In the genomic region with DNA sequence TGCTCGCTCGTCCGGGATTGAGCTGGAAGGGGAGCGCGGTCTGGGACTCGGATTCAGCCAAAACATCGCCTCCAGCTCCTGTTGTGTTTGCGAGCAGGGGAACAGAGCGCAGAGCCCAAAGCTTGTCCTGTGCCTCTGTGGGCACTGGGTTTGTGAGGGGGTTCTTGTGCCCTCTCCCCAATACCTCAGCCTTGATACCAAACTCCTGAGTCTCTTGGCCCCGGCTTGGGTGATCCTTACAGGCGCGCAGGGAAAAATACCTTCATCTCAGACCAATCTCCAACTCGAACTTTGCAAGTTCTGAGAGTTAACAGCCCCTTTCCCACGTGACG, we compare ENCODE assay signal across 9 mouse cellular contexts. TPM values are rescaled to one million over a fixed set of nuclear protein-coding genes. Genes with fewer than 3 reads are reported as not detected.
DNase-seq lines count a peak whose midpoint lies in the region; ATAC-seq lines count a peak whose summit lies in the region.
"Had no signal": no experiment of that assay in that cellular context is flagged by ENCODE, and none has a peak within 500 bp of the region (broad histone marks: within the 10 kb centered on the region; RNA-seq: fewer than 3 reads in every experiment).

No protein-coding gene starts in this region.

- no peaks in the 10 kb centered on the region for H3K9me3 ChIP-seq in heart, embryonic 11.5 days (replicated peaks; ENCODE audit: control insufficient read depth, low read length)
- no peaks in the 10 kb centered on the region for H3K9me3 ChIP-seq in forebrain, embryonic 12.5 days
- H3K9me3 ChIP-seq in liver, embryonic 13.5 days (replicated peaks): no peaks in the 10 kb centered on the region

- WGBS in heart, embryonic 11.5 days (ENCODE audit: insufficient replicate concordance): 0% methylated on average over 15 of the region's 15 CpGs
- under 1% methylated on average over 15 of the region's 15 CpGs for WGBS in forebrain, embryonic 12.5 days
- 2% methylated on average over 15 of the region's 15 CpGs for WGBS in liver, embryonic 13.5 days (ENCODE audit: insufficient replicate concordance)

- peak overlapping the region; percentile 88 for H3K9ac ChIP-seq in heart, embryonic 11.5 days (ENCODE audit: low read depth, low read length)
- peak overlapping the region; percentile 71 for H3K9ac ChIP-seq in forebrain, embryonic 12.5 days
- H3K9ac ChIP-seq in liver, embryonic 13.5 days: peak overlapping the region; percentile 51

- H3K4me3 ChIP-seq in heart, embryonic 11.5 days (ENCODE audit: low read depth, low read length): peak overlapping the region; percentile 77
- peak overlapping the region; percentile 57 for H3K4me3 ChIP-seq in forebrain, embryonic 12.5 days (replicated peaks)
- H3K4me3 ChIP-seq in liver, embryonic 13.5 days (replicated peaks): peak overlapping the region; percentile 54

- DNase-seq in heart, adult 11 months: no peak
- DNase-seq in 3T3-L1 (ENCODE audit: low read depth, low spot score): peak; percentile 42
- no peak for DNase-seq in liver, embryonic 13.5 days
- no peak for DNase-seq in adrenal gland, postnatal 36 days
- no peak for DNase-seq in spleen, adult 18-20 months

- H3K4me2 ChIP-seq in heart, embryonic 11.5 days: peak overlapping the region; percentile 91
- H3K4me2 ChIP-seq in forebrain, embryonic 12.5 days: peak overlapping the region; percentile 97
- peak overlapping the region; percentile 65 for H3K4me2 ChIP-seq in liver, embryonic 13.5 days

- H3K4me1 ChIP-seq in heart, embryonic 11.5 days (ENCODE audit: control insufficient read depth, insufficient read depth, low read length): peaks cover 20% of the 10 kb centered on the region
- H3K4me1 ChIP-seq in forebrain, embryonic 12.5 days: peaks cover 28% of the 10 kb centered on the region
- 0 out of 2 replicates have a peak, but pooled peaks cover 4% of the 10 kb centered on the region for H3K4me1 ChIP-seq in liver, embryonic 13.5 days (replicated peaks)

- H3K27ac ChIP-seq in heart, embryonic 11.5 days (ENCODE audit: low read depth, low read length): peak overlapping the region; percentile 92
- H3K27ac ChIP-seq in forebrain, embryonic 12.5 days: no peak overlapping the region
- H3K27ac ChIP-seq in liver, embryonic 13.5 days: no peak overlapping the region
- H3K27ac ChIP-seq: macrophage had no signal

- H3K27me3 ChIP-seq in heart, embryonic 11.5 days (ENCODE audit: control insufficient read depth, insufficient read depth, low read length): no peaks in the 10 kb centered on the region
- H3K27me3 ChIP-seq in forebrain, embryonic 12.5 days: peaks cover 69% of the 10 kb centered on the region
- H3K27me3 ChIP-seq in liver, embryonic 13.5 days: peaks cover 73% of the 10 kb centered on the region

- ATAC-seq in heart, embryonic 11.5 days (replicated peaks; ENCODE audit: insufficient number of reproducible peaks, low FRiP score, low TSS enrichment): no peak
- no peak for ATAC-seq in forebrain, embryonic 12.5 days (ENCODE audit: low FRiP score)
- no peak for ATAC-seq in liver, embryonic 13.5 days (ENCODE audit: low read depth)
- ATAC-seq in megakaryocyte-erythroid progenitor cell, adult 5-6 weeks (replicated peaks; ENCODE audit: low FRiP score, low TSS enrichment, poor library complexity, severe bottlenecking): no peak

- 0 out of 2 replicates have a peak, but pooled peaks cover 4% of the 10 kb centered on the region for H3K36me3 ChIP-seq in heart, embryonic 11.5 days (ENCODE audit: control insufficient read depth, insufficient read depth, low read length)
- H3K36me3 ChIP-seq in forebrain, embryonic 12.5 days (replicated peaks): no peaks in the 10 kb centered on the region
- no peaks in the 10 kb centered on the region for H3K36me3 ChIP-seq in liver, embryonic 13.5 days

RNA-seq across cellular contexts. Expression of gene Ptpn14, which starts 0.7 kb away (rescaled TPM):
- 10.1 and 11.7 TPM in 2 replicates for polyA plus RNA-seq in heart, embryonic 11.5 days (2014; fragmentation: Nextera tagmentation; extraction: Ambion mirVana)
- polyA plus RNA-seq in forebrain, embryonic 12.5 days (2016; fragmentation: Nextera tagmentation; extraction: Ambion mirVana): 2.8 and 3.3 TPM in 2 replicates
- polyA plus RNA-seq in liver, embryonic 13.5 days (2015; fragmentation: Nextera tagmentation; extraction: Ambion mirVana): 0.41 and 0.44 TPM in 2 replicates
- total RNA-seq in adrenal gland, postnatal 36 days (2021): 10 to 100 TPM; 18.5 to 22.7 TPM
- 9.0 and 16.3 TPM in 2 replicates for total RNA-seq in megakaryocyte-erythroid progenitor cell, adult 5-6 weeks (2014; fragmentation: Nextera tagmentation)
- total RNA-seq in megakaryocyte-erythroid progenitor cell, adult 5-6 weeks (2017): 5.3 and 7.2 TPM in 2 replicates

RNA-seq across cellular contexts. Expression of gene Cenpf, which starts 40.9 kb away (rescaled TPM):
- 57.2 and 72.6 TPM in 2 replicates for polyA plus RNA-seq in heart, embryonic 11.5 days (2014; fragmentation: Nextera tagmentation; extraction: Ambion mirVana)
- 153 and 164 TPM in 2 replicates for polyA plus RNA-seq in forebrain, embryonic 12.5 days (2016; fragmentation: Nextera tagmentation; extraction: Ambion mirVana)
- 58.6 and 63.4 TPM in 2 replicates for polyA plus RNA-seq in liver, embryonic 13.5 days (2015; fragmentation: Nextera tagmentation; extraction: Ambion mirVana)
- total RNA-seq in adrenal gland, postnatal 36 days (2021): 1 to 10 TPM; 4.0 to 4.7 TPM
- 29.4 and 51.5 TPM in 2 replicates for total RNA-seq in megakaryocyte-erythroid progenitor cell, adult 5-6 weeks (2014; fragmentation: Nextera tagmentation)
- total RNA-seq in megakaryocyte-erythroid progenitor cell, adult 5-6 weeks (2017): 31.2 and 36.0 TPM in 2 replicates
